Mouse (Mus musculus) liver, embryonic 15.5 days (tissue): ENCODE measurements around the gene Tmem41b. TPM values are rescaled to one million over a fixed set of nuclear protein-coding genes. Genes with fewer than 3 reads are reported as not detected.

ENCODE experiments used
- ATAC-seq: fragments of 200-750 bp; cut with Nextera tagmentation; 2 replicates; pipeline ENCODE4 v1.8.0; 2017; ENCODE audit warnings: moderate number of reproducible peaks, mild to moderate bottlenecking, moderate library complexity; ENCODE audit not compliant: insufficient read depth
- H3K27ac ChIP-seq: fragments of 300-500 bp; sonication (generic); replicated peaks from 2 replicates; pipeline ENCODE4 v1.5.1; 2015; ENCODE audit warnings: mild to moderate bottlenecking, inconsistent platforms
- H3K27me3 ChIP-seq: fragments of 300-500 bp; sonication (generic); 2 replicates; pipeline ENCODE4 v1.6.1; 2015; ENCODE audit warnings: mild to moderate bottlenecking, inconsistent platforms
- H3K36me3 ChIP-seq: fragments of 300-500 bp; sonication (generic); replicated peaks from 2 replicates; pipeline ENCODE4 v1.6.1; 2015; ENCODE audit warnings: moderate library complexity, mild to moderate bottlenecking, inconsistent platforms
- H3K4me1 ChIP-seq: fragments of 300-500 bp; sonication (generic); replicated peaks from 2 replicates; pipeline ENCODE4 v1.6.1; 2015; ENCODE audit warnings: inconsistent platforms
- H3K4me2 ChIP-seq: fragments of 300-500 bp; sonication (generic); 2 replicates; pipeline ENCODE4 v1.6.1; 2015; ENCODE audit warnings: moderate library complexity, mild to moderate bottlenecking, inconsistent platforms
- H3K4me3 ChIP-seq: fragments of 300-500 bp; sonication (generic); replicated peaks from 2 replicates; pipeline ENCODE4 v1.5.1; 2015; ENCODE audit warnings: mild to moderate bottlenecking, inconsistent platforms
- H3K9ac ChIP-seq: fragments of 300-500 bp; sonication (generic); 2 replicates; pipeline ENCODE4 v1.6.1; 2015; ENCODE audit warnings: moderate library complexity, mild to moderate bottlenecking, inconsistent platforms
- H3K9me3 ChIP-seq: fragments of 300-500 bp; sonication (generic); replicated peaks from 2 replicates; pipeline ENCODE4 v1.6.1; 2016; ENCODE audit warnings: inconsistent platforms
- WGBS: fragments of 180-500 bp; shearing (Covaris S2); methylation state at CpG from one replicate; pipeline ENCODE4 v1.1.7; 2015; ENCODE audit warnings: mixed read lengths; ENCODE audit not compliant: insufficient replicate concordance; 5-methylcytosine and 5-hydroxymethylcytosine counted together
- polyA plus RNA-seq: library from polyadenylated mRNA; unstranded; fragments of >200 nt; fragmentation: Nextera tagmentation; extraction: Ambion mirVana; gene quantifications from 2 replicates; pipeline ENCODE4 v1.2.1, GENCODE M21; 2015

Gene Tmem41b
- polyA plus RNA-seq, 1 experiment from 2014 or later, result 27.9 TPM

GRCm38 (mm10) chr7:109975966-109976715 is 10.6 kb downstream of the Tmem41b start:
- 81% methylated on average over 6 of the region's 6 CpGs for WGBS
- Histone ChIP-seq H3K9ac (no peak overlapping the region), H3K27me3 (no peaks in the 10 kb centered on the region), H3K27ac (no peak overlapping the region), H3K9me3 (no peaks in the 10 kb centered on the region), H3K4me1 (no peaks in the 10 kb centered on the region), H3K36me3 (peaks cover 57% of the 10 kb centered on the region), H3K4me2 (no peak overlapping the region), H3K4me3 (no peak overlapping the region)
- no peak for ATAC-seq

- Histone ChIP-seq H3K27me3 (no peaks in the 10 kb centered on the region), H3K27ac (no peak overlapping the region), H3K9me3 (no peaks in the 10 kb centered on the region), H3K9ac (no peak overlapping the region), H3K4me2 (no peak overlapping the region), H3K4me1 (no peaks in the 10 kb centered on the region), H3K36me3 (peaks cover 6% of the 10 kb centered on the region), H3K4me3 (no peak overlapping the region)
- ATAC-seq, result no peak
Observed at GRCm38 (mm10) chr7:109969542-109969941, 17.2 kb downstream of the Tmem41b start.

- Histone ChIP-seq H3K4me1 (no peaks in the 10 kb centered on the region), H3K4me2 (no peak overlapping the region), H3K27ac (no peak overlapping the region), H3K9me3 (no peaks in the 10 kb centered on the region), H3K4me3 (no peak overlapping the region), H3K9ac (no peak overlapping the region), H3K36me3 (peaks cover 6% of the 10 kb centered on the region), H3K27me3 (no peaks in the 10 kb centered on the region)
- ATAC-seq, result no peak
- 6% methylated on average over 2 of the region's 2 CpGs for WGBS
Observed at GRCm38 (mm10) chr7:109968924-109969450, 17.7 kb downstream of the Tmem41b start.

GRCm38 (mm10) chr7:109967805-109968579 is 18.7 kb downstream of the Tmem41b start:
- Histone ChIP-seq H3K27me3 (no peaks in the 10 kb centered on the region), H3K27ac (no peak overlapping the region), H3K9me3 (no peaks in the 10 kb centered on the region), H3K4me2 (no peak overlapping the region), H3K9ac (no peak overlapping the region), H3K4me1 (no peaks in the 10 kb centered on the region), H3K4me3 (no peak overlapping the region), H3K36me3 (peaks cover 6% of the 10 kb centered on the region)
- 50% methylated on average over 11 of the region's 11 CpGs for WGBS
- no peak for ATAC-seq

- Histone ChIP-seq H3K4me2 (no peak overlapping the region), H3K4me3 (no peak overlapping the region), H3K36me3 (no peaks in the 10 kb centered on the region), H3K9me3 (no peaks in the 10 kb centered on the region), H3K27ac (no peak overlapping the region), H3K27me3 (peaks cover 12% of the 10 kb centered on the region; the same call in 1 of the 2 replicates), H3K4me1 (peaks cover 2% of the 10 kb centered on the region), H3K9ac (no peak overlapping the region)
- no peak for ATAC-seq
Observed at GRCm38 (mm10) chr7:109965658-109966057, 21.1 kb downstream of the Tmem41b start.

GRCm38 (mm10) chr7:109963707-109964106 is 23.0 kb downstream of the Tmem41b start:
- H3K4me2 ChIP-seq, result no peak overlapping the region
- 71% methylated on average over 4 of the region's 4 CpGs for WGBS
- no peak overlapping the region for H3K4me3 ChIP-seq
- ATAC-seq, result no peak
- H3K27ac ChIP-seq, result no peak overlapping the region
- H3K4me1 ChIP-seq, result peaks cover 16% of the 10 kb centered on the region
- no peaks in the 10 kb centered on the region for H3K9me3 ChIP-seq
- peaks cover 16% of the 10 kb centered on the region; the same call in 1 of the 2 replicates for H3K27me3 ChIP-seq
- no peak overlapping the region for H3K9ac ChIP-seq
- H3K36me3 ChIP-seq, result no peaks in the 10 kb centered on the region

GRCm38 (mm10) chr7:109962596-109962995 is 24.1 kb downstream of the Tmem41b start:
- no peak for ATAC-seq
- Histone ChIP-seq H3K9ac (no peak overlapping the region), H3K36me3 (no peaks in the 10 kb centered on the region), H3K4me1 (peaks cover 27% of the 10 kb centered on the region), H3K27me3 (peaks cover 16% of the 10 kb centered on the region; the same call in 1 of the 2 replicates), H3K4me2 (no peak overlapping the region), H3K9me3 (no peaks in the 10 kb centered on the region), H3K4me3 (no peak overlapping the region), H3K27ac (no peak overlapping the region)
- WGBS, result 77% methylated on average over 4 of the region's 4 CpGs

GRCm38 (mm10) chr7:109961570-109961969 is 25.2 kb downstream of the Tmem41b start:
- H3K4me3 ChIP-seq, result no peak overlapping the region
- H3K9me3 ChIP-seq, result no peaks in the 10 kb centered on the region
- ATAC-seq, result no peak
- H3K36me3 ChIP-seq, result no peaks in the 10 kb centered on the region
- H3K27ac ChIP-seq, result no peak overlapping the region
- H3K4me1 ChIP-seq, result peaks cover 37% of the 10 kb centered on the region
- H3K9ac ChIP-seq, result no peak overlapping the region
- 77% methylated on average over 2 of the region's 2 CpGs for WGBS
- H3K4me2 ChIP-seq, result no peak overlapping the region
- peaks cover 16% of the 10 kb centered on the region; the same call in 1 of the 2 replicates for H3K27me3 ChIP-seq

- Histone ChIP-seq H3K27ac (peak overlapping the region; percentile 81; the same call in 1 of the 2 replicates), H3K4me2 (peak overlapping the region; percentile 89), H3K9me3 (no peaks in the 10 kb centered on the region), H3K27me3 (peaks cover 16% of the 10 kb centered on the region; the same call in 1 of the 2 replicates), H3K9ac (peak overlapping the region; percentile 88), H3K36me3 (no peaks in the 10 kb centered on the region), H3K4me3 (peak overlapping the region; percentile 78), H3K4me1 (peaks cover 42% of the 10 kb centered on the region)
- ATAC-seq, result no peak; the same call in 1 of the 2 replicates
- 12% methylated on average over 13 of the region's 13 CpGs for WGBS
Observed at GRCm38 (mm10) chr7:109960613-109961154, 26.0 kb downstream of the Tmem41b start.

- H3K4me1 ChIP-seq, result peaks cover 49% of the 10 kb centered on the region
- WGBS, result under 1% methylated on average over 106 of the region's 107 CpGs
- H3K9me3 ChIP-seq, result no peaks in the 10 kb centered on the region
- peak; percentile 80 for ATAC-seq
- peaks cover 16% of the 10 kb centered on the region; the same call in 1 of the 2 replicates for H3K27me3 ChIP-seq
- no peaks in the 10 kb centered on the region for H3K36me3 ChIP-seq
- H3K27ac ChIP-seq, result peak within 1 kb of the TSS; percentile 81
- H3K4me2 ChIP-seq, result peak within 1 kb of the TSS; percentile 89
- peak within 1 kb of the TSS; percentile 78 for H3K4me3 ChIP-seq
- H3K9ac ChIP-seq, result peak within 1 kb of the TSS; percentile 88
Observed at GRCm38 (mm10) chr7:109959716-109960612, 26.8 kb downstream of the Tmem41b start, which contains the start of gene Dennd5a. TSS of gene Dennd5a (minus strand) at chr7:109960470.
